13 mouse cellular contexts compared by ENCODE assay signal in the genomic region with DNA sequence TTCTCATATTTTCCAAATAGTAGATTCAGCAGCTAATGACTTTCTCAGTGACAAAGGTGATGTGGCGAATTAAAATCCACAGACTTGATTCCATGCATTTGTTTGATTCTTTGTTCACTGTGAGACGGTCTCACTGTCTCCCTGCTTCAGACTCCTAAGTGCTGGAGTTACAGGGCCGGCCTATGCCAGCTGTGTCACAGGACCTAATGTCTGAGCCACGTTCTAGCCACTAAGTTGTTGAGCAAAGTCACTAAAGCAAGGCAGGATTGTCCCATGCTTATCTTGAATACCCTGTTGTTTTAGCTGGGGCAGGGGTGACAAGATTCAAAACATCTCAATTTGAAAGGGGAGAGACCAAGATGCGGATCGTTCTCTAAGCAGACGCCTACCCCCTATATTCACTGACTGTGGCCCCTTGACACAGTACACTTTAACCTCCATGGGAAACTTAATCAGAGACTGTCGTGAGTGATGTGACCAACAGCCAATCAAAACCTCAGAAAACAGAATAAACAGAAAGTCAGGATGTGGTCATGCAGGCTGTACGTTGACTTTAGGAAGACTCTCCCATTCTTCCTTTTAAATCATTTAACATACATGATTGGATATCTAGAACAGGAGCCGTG.
A peak's percentile ranks its signal among the peaks of the same experiment; 100 is the strongest.
DNase-seq lines count a peak whose midpoint lies in the region; ATAC-seq and TF ChIP-seq lines count a peak whose summit lies in the region.
"Had no signal": no experiment of that assay in that cellular context is flagged by ENCODE, and none has a peak within 500 bp of the region (broad histone marks: within the 10 kb centered on the region; RNA-seq: fewer than 3 reads in every experiment).

No protein-coding gene starts in this region.

- H3K4me1 ChIP-seq in heart, embryonic 12.5 days (replicated peaks): peaks cover 54% of the 10 kb centered on the region
- no peaks in the 10 kb centered on the region for H3K4me1 ChIP-seq in hindbrain, postnatal 0 days (ENCODE audit: insufficient read depth, low read length)

- no peaks in the 10 kb centered on the region for H3K36me3 ChIP-seq in heart, embryonic 12.5 days
- H3K36me3 ChIP-seq in hindbrain, postnatal 0 days (ENCODE audit: insufficient read depth, low read length): no peaks in the 10 kb centered on the region
- H3K36me3 ChIP-seq: limb, embryonic 10.5 days had no signal

- no peak for TF ChIP-seq CTCF in hindbrain, postnatal 0 days (IDR thresholded peaks at IDR 0.05; ENCODE audit: low read depth)

- no peak for DNase-seq in heart, adult 18-20 months
- peak; percentile 7 for DNase-seq in CD4-positive helper T cell, adult 2 months (ENCODE audit: low read depth, low spot score)
- peak; percentile 60 for DNase-seq in c-Kit-positive CD71-positive TER-119-positive erythroid progenitor cells, embryonic 14.5 days (ENCODE audit: low spot score)
- DNase-seq in hindbrain, postnatal 0 days (ENCODE audit: low spot score): no peak
- DNase-seq in neural tube, embryonic 10.5 days (ENCODE audit: extremely low spot score, low spot score): no peak
- no peak for DNase-seq in gastrocnemius, postnatal 25 days
- DNase-seq in adrenal gland, postnatal 10 days: no peak
- DNase-seq: gastrocnemius, postnatal 14 days; right cerebral cortex, adult 18-20 months had no signal

- WGBS in heart, embryonic 12.5 days: 28% methylated on average over 10 of the region's 10 CpGs
- WGBS in hindbrain, postnatal 0 days: 45% methylated on average over 10 of the region's 10 CpGs

- ATAC-seq in heart, embryonic 12.5 days (ENCODE audit: insufficient number of reproducible peaks, low FRiP score): no peak
- ATAC-seq in hindbrain, postnatal 0 days: 0 out of 2 replicates have a peak, but pooled peaks have one; percentile 47
- ATAC-seq: intestine, embryonic 16.5 days had no signal

- no peaks in the 10 kb centered on the region for H3K27me3 ChIP-seq in heart, embryonic 12.5 days (replicated peaks)
- no peaks in the 10 kb centered on the region for H3K27me3 ChIP-seq in hindbrain, postnatal 0 days (ENCODE audit: insufficient read depth, low read length)

- H3K4me2 ChIP-seq in heart, embryonic 12.5 days: peak overlapping the region; percentile 47
- H3K4me2 ChIP-seq in hindbrain, postnatal 0 days (ENCODE audit: low read depth, low read length): peak overlapping the region; percentile 7; the same call in 1 of the 2 replicates

- no peak overlapping the region for H3K9ac ChIP-seq in heart, embryonic 12.5 days
- no peak overlapping the region for H3K9ac ChIP-seq in hindbrain, postnatal 0 days (replicated peaks; ENCODE audit: low read length)

- no peaks in the 10 kb centered on the region for H3K9me3 ChIP-seq in heart, embryonic 12.5 days (replicated peaks)
- H3K9me3 ChIP-seq in hindbrain, postnatal 0 days (ENCODE audit: low read length): no peaks in the 10 kb centered on the region
- H3K9me3 ChIP-seq: limb, embryonic 10.5 days had no signal

- H3K27ac ChIP-seq in heart, embryonic 12.5 days (ENCODE audit: poor library complexity, severe bottlenecking): peak overlapping the region; percentile 51; the same call in 1 of the 2 replicates
- H3K27ac ChIP-seq in hindbrain, postnatal 0 days: no peak overlapping the region
- H3K27ac ChIP-seq: limb, embryonic 10.5 days; macrophage had no signal

- H3K4me3 ChIP-seq in heart, embryonic 12.5 days: no peak overlapping the region
- H3K4me3 ChIP-seq in hindbrain, postnatal 0 days (ENCODE audit: low read length): no peak overlapping the region
- H3K4me3 ChIP-seq: limb, embryonic 10.5 days had no signal

Comparison
In these comparisons a context has a peak if more than half of its experiments do, and no peak if none do; other contexts are left out.
1. DNase-seq: peak in CD4-positive helper T cell, adult 2 months (single experiment) and c-Kit-positive CD71-positive TER-119-positive erythroid progenitor cells, embryonic 14.5 days (single experiment); none in heart, adult 18-20 months (0 of 2), hindbrain, postnatal 0 days (single experiment), neural tube, embryonic 10.5 days (single experiment), gastrocnemius, postnatal 25 days (single experiment) and adrenal gland, postnatal 10 days (single experiment).